Mouse (Mus musculus) left cerebral cortex, postnatal 10 days (tissue): ENCODE measurements at regions not wholly inside any gene's neighbourhood (a gene's known extent, or its start where the extent isn't known, plus 50 kb on each side); places are given as distances from the start of the nearest gene placed in this dataset.

Source experiments
- DNase-seq, 2 experiments: peaks; one replicate each; pipeline ENCODE4 v3.0.0; 2021 to 2022; ENCODE audit warnings: low spot score in 2 of 2, mixed read lengths in 1 of 2; ENCODE audit errors: extremely low spot score in 1 of 2
- intact Hi-C: fragments of 180-260 bp; cut with DNase I; formaldehyde crosslinking; loops from one replicate; pipeline ENCODE4 v1.15.1; 2025

DNA sequence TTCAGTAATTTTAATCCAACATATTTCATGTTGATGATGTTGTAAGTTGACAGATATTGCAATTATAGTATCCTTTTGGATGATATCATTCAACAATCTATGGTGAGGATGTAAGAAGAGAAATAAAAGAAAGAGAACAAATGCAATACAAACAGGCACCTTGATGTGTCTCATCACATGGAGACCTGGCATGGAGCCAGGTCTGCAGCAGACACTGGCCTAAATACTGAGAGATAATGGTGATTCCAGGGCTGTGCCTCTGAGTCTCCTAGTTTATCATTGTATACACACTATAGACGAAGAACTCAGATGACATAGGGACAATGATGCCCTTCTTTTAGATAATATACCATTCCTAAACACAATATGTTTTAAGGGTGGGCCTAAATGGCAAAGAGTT, 1068.5 kb upstream of the Klhl29 start:
- DNase-seq, result no peak
- intact Hi-C loops, result no loop called here

DNA sequence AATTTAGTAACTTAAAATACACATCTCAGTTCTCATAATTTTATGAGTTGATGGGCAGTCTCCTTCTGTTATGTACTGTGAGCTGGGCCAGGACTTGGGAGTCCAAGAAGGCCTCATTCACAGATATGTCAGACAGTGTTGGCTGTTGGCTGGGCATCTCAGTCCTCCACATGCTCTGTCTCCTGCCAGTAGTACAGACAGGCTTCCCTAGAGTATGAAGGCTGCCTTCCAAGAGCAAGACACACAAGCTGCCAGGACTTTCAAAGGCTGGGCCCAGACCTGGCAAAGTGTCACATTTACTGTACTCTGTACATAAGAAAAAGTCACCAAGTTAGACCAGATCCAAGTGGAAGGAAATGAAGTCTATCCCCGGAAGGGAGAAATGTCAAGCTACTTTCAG, 1042.3 kb upstream of the Klhl29 start:
- intact Hi-C loops, result no loop called here
- DNase-seq, result peak in 1 of 2 experiments; percentile 37

DNA sequence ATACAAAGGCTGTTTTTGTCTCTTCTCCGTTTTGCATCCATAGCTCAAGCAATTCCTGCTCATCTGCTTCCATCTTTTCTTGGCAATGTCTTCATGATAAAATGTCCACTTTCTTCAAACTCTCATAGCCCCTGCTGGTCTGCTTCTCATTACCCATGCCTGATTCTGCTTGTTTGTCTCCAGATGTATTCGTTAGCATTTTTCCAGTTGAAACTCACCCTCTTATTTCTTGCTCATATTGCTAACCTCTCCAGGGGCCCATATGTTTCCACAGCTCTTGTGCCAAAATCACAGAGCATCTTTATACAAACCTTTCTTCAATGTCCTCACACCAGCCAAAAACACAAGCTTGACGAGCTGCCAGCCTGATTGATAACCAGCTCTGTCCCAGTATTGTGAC, 1025.1 kb upstream of the Klhl29 start:
- intact Hi-C loops, result no loop called here
- no peak for DNase-seq

DNA sequence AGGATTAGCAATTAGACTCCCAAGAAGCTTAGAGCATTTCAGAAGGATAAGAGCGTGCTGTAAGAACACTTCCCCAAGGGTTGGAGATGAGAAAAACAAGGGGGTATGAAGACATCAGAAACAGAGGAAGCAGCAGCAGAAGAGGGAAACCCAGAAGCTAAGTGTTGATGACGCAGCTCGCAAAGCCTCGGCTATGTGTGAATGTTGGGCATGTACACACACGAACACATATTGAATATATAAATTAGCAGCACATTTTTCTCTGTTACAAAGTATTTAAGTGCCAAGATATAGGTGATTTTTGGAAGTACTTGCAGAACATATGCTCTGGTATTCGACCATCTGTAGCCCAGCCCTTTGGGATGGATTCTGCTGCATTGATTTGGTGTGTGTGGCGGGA, 1006.4 kb upstream of the Klhl29 start:
- intact Hi-C loops, result no loop called here

DNA sequence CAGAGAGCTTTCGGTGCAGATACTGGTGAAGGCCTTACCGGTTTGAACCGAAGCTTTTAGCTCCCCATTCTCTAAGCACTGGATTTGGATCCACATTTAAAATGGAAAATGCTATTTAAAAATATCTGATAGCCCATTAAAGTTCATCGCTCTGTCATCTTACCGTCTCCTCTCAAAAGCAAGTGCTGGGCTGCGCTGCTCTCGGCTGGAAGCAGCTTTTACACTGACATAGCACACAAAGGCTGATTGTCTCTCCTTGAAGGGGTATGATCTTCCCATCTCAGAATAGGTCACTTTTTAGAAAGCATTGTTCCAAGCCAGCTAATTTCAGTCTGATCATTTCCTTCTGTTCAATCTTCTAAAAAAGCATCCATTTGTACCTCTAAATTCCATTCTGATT, 992.1 kb upstream of the Klhl29 start:
- intact Hi-C loops, result no loop called here
- no peak for DNase-seq

More for the DNA sequence above, 1006.4 kb upstream of the Klhl29 start:
- peak in 1 of 2 experiments; percentile 9 for DNase-seq
